Mouse (Mus musculus): Measurements from ENCODE around the gene Adam34. TPM values are rescaled to one million over a fixed set of nuclear protein-coding genes. Genes with fewer than 3 reads are reported as not detected.
"Not testable (repeated sequence)": the region's sequence is repeated elsewhere in the genome, so short reads cannot be mapped to it uniquely, and the experiment has no call there.

The Adam34 gene
- polyA plus RNA-seq (2014; fragmentation: Nextera tagmentation; extraction: Ambion mirVana) = not detected in 2 replicates

GRCm38 (mm10) chr8:43709949-43710348, at the start of gene Adam34:
Adam34 (minus strand) TSS chr8:43710049.
- H3K9me3 ChIP-seq (ENCODE audit: control insufficient read depth, low read length) = no peaks in the 10 kb centered on the region
- H3K4me1 ChIP-seq (replicated peaks; ENCODE audit: control insufficient read depth, insufficient read depth, low read length) = no peaks in the 10 kb centered on the region
- no peaks in the 10 kb centered on the region for H3K27me3 ChIP-seq (replicated peaks; ENCODE audit: control insufficient read depth, insufficient read depth, low read length)
- no peak within 1 kb of the TSS for H3K4me2 ChIP-seq
- H3K9ac ChIP-seq (ENCODE audit: low read depth, low read length) = no peak within 1 kb of the TSS
- H3K27ac ChIP-seq (ENCODE audit: low read depth, low read length) = no peak within 1 kb of the TSS
- no peak within 1 kb of the TSS for H3K4me3 ChIP-seq (ENCODE audit: low read depth, low read length)
- no peaks in the 10 kb centered on the region for H3K36me3 ChIP-seq (ENCODE audit: control insufficient read depth, insufficient read depth, low read length)
- no peak for ATAC-seq (replicated peaks; ENCODE audit: low FRiP score)
- DNase-seq (ENCODE audit: low spot score) = no peak

GRCm38 (mm10) chr8:43627176-43627575, 82.7 kb downstream of the Adam34 start, which contains the start of gene Gm5346:
Gm5346 (minus strand) TSS chr8:43627276.
- no peaks in the 10 kb centered on the region for H3K36me3 ChIP-seq (ENCODE audit: control insufficient read depth, insufficient read depth, low read length)
- H3K9me3 ChIP-seq (ENCODE audit: control insufficient read depth, low read length) = no peaks in the 10 kb centered on the region
- no peak within 1 kb of the TSS for H3K4me3 ChIP-seq (ENCODE audit: low read depth, low read length)
- H3K9ac ChIP-seq (ENCODE audit: low read depth, low read length) = no peak within 1 kb of the TSS
- H3K4me1 ChIP-seq (replicated peaks; ENCODE audit: control insufficient read depth, insufficient read depth, low read length) = no peaks in the 10 kb centered on the region
- DNase-seq (ENCODE audit: low spot score) (no peak), ATAC-seq (replicated peaks; ENCODE audit: low FRiP score) (no peak)
- H3K27me3 ChIP-seq (replicated peaks; ENCODE audit: control insufficient read depth, insufficient read depth, low read length) = no peaks in the 10 kb centered on the region
- WGBS = 79% methylated on average over 3 of the region's 3 CpGs
- H3K4me2 ChIP-seq = no peak within 1 kb of the TSS
- H3K27ac ChIP-seq (ENCODE audit: low read depth, low read length) = no peak within 1 kb of the TSS

GRCm38 (mm10) chr8:43616046-43616445, 93.8 kb downstream of the Adam34 start:
- Histone ChIP-seq H3K9me3 (ENCODE audit: control insufficient read depth, low read length) (no peaks in the 10 kb centered on the region), H3K9ac (ENCODE audit: low read depth, low read length) (no peak overlapping the region), H3K36me3 (ENCODE audit: control insufficient read depth, insufficient read depth, low read length) (no peaks in the 10 kb centered on the region), H3K27ac (ENCODE audit: low read depth, low read length) (no peak overlapping the region), H3K27me3 (replicated peaks; ENCODE audit: control insufficient read depth, insufficient read depth, low read length) (no peaks in the 10 kb centered on the region), H3K4me2 (no peak overlapping the region), H3K4me3 (ENCODE audit: low read depth, low read length) (no peak overlapping the region), H3K4me1 (replicated peaks; ENCODE audit: control insufficient read depth, insufficient read depth, low read length) (no peaks in the 10 kb centered on the region)
- DNase-seq (ENCODE audit: low spot score) (no peak), ATAC-seq (replicated peaks; ENCODE audit: low FRiP score) (no peak)
- WGBS = 90% methylated on average over 1 of the region's 1 CpGs

- not testable (repeated sequence) for H3K4me2 ChIP-seq; H3K4me1 ChIP-seq (replicated peaks; ENCODE audit: control insufficient read depth, insufficient read depth, low read length); H3K27me3 ChIP-seq (replicated peaks; ENCODE audit: control insufficient read depth, insufficient read depth, low read length); H3K27ac ChIP-seq (ENCODE audit: low read depth, low read length); H3K9me3 ChIP-seq (ENCODE audit: control insufficient read depth, low read length); H3K9ac ChIP-seq (ENCODE audit: low read depth, low read length); H3K36me3 ChIP-seq (ENCODE audit: control insufficient read depth, insufficient read depth, low read length); H3K4me3 ChIP-seq (ENCODE audit: low read depth, low read length); DNase-seq (ENCODE audit: low spot score); ATAC-seq (replicated peaks; ENCODE audit: low FRiP score)
- WGBS = 71% methylated on average over 13 of the region's 13 CpGs
Observed at GRCm38 (mm10) chr8:43603657-43604056, 106.2 kb downstream of the Adam34 start.

GRCm38 (mm10) chr8:43603166-43603565, 106.7 kb downstream of the Adam34 start:
- not testable (repeated sequence) for ATAC-seq (replicated peaks; ENCODE audit: low FRiP score)

More at GRCm38 (mm10) chr8:43603166-43603565, 106.7 kb downstream of the Adam34 start:
- not testable (repeated sequence) for H3K9me3 ChIP-seq (ENCODE audit: control insufficient read depth, low read length); DNase-seq (ENCODE audit: low spot score); H3K36me3 ChIP-seq (ENCODE audit: control insufficient read depth, insufficient read depth, low read length); H3K27ac ChIP-seq (ENCODE audit: low read depth, low read length); H3K27me3 ChIP-seq (replicated peaks; ENCODE audit: control insufficient read depth, insufficient read depth, low read length); H3K9ac ChIP-seq (ENCODE audit: low read depth, low read length); H3K4me3 ChIP-seq (ENCODE audit: low read depth, low read length); H3K4me1 ChIP-seq (replicated peaks; ENCODE audit: control insufficient read depth, insufficient read depth, low read length); H3K4me2 ChIP-seq
- 88% methylated on average over 15 of the region's 15 CpGs for WGBS

Other genes starting within 250 kb of the Adam34 start
- not detected in 2 replicates for gene Adam26b, start 181.9 kb downstream of the Adam34 start, polyA plus RNA-seq (2014; fragmentation: Nextera tagmentation; extraction: Ambion mirVana)
- not detected in 2 replicates for gene Adam26a, start 133.3 kb downstream of the Adam34 start, polyA plus RNA-seq (2014; fragmentation: Nextera tagmentation; extraction: Ambion mirVana)
- gene Gm5346, start 82.8 kb downstream of the Adam34 start, polyA plus RNA-seq (2014; fragmentation: Nextera tagmentation; extraction: Ambion mirVana) = not detected in 2 replicates

Data from liver, embryonic 11.5 days (tissue).